Mouse (Mus musculus) MEL (cell line): ENCODE measurements at regions not wholly inside any gene's neighbourhood (a gene's known extent, or its start where the extent isn't known, plus 50 kb on each side); places are given as distances from the start of the nearest gene placed in this dataset.

Experiments
- BHLHE40 ChIP-seq: IDR thresholded peaks from 2 replicates; pipeline ENCODE4 v1.6.1; 2012; ENCODE audit warnings: low read depth, mild to moderate bottlenecking, inconsistent platforms, low read length, improper control_type of control experiment, borderline replicate concordance
- CTCF ChIP-seq, 3 experiments: IDR thresholded peaks in 2 of 3; conservative IDR thresholded peaks in 1 of 3; 2 replicates each; pipeline ENCODE4 v1.5.1; 2011 to 2012; ENCODE audit warnings: low read length in 3 of 3, low read depth in 2 of 3, mild to moderate bottlenecking in 2 of 3, improper control_type of control experiment in 1 of 3, inconsistent platforms in 1 of 3, mixed read lengths in 1 of 3, moderate library complexity in 1 of 3; ENCODE audit not compliant: control insufficient read depth in 1 of 3, insufficient read depth in 1 of 3, poor library complexity in 1 of 3, severe bottlenecking in 1 of 3
- E2F4 ChIP-seq: IDR thresholded peaks from 2 replicates; pipeline ENCODE4 v1.6.1; 2011; ENCODE audit warnings: low read depth, low read length, improper control_type of control experiment, borderline replicate concordance
- MAFK ChIP-seq: IDR thresholded peaks from 2 replicates; pipeline ENCODE4 v1.6.1; 2011; ENCODE audit warnings: low read depth, mild to moderate bottlenecking, low read length, improper control_type of control experiment, borderline replicate concordance
- MAX ChIP-seq: IDR thresholded peaks from 2 replicates; pipeline ENCODE4 v1.6.1; 2011; ENCODE audit warnings: low read length, improper control_type of control experiment
- MXI1 ChIP-seq: IDR thresholded peaks from 2 replicates; pipeline ENCODE4 v1.6.1; 2011; ENCODE audit warnings: mild to moderate bottlenecking, low read depth, low read length, improper control_type of control experiment
- MYC ChIP-seq: IDR thresholded peaks from 2 replicates; pipeline ENCODE4 v1.6.1; 2011; ENCODE audit warnings: low read depth, mild to moderate bottlenecking, low read length, improper control_type of control experiment, moderate library complexity
- NELFE ChIP-seq: IDR thresholded peaks from 2 replicates; pipeline ENCODE4 v1.6.1; 2011; ENCODE audit warnings: low read depth, low read length, improper control_type of control experiment
- POLR2A ChIP-seq, 2 experiments: IDR thresholded peaks; 2 replicates each; pipeline ENCODE4 v1.6.1; 2011 to 2012; ENCODE audit warnings: low read length in 2 of 2, mild to moderate bottlenecking in 2 of 2, control low read depth in 1 of 2, improper control_type of control experiment in 1 of 2, low read depth in 1 of 2, moderate library complexity in 1 of 2; ENCODE audit not compliant: control insufficient read depth in 1 of 2, insufficient read depth in 1 of 2, poor library complexity in 1 of 2
- POLR2AphosphoS2 ChIP-seq: IDR thresholded peaks from 2 replicates; pipeline ENCODE4 v1.6.1; 2011; ENCODE audit warnings: low read length, improper control_type of control experiment
- RAD21 ChIP-seq: IDR thresholded peaks from 2 replicates; pipeline ENCODE4 v1.6.1; 2011; ENCODE audit warnings: mild to moderate bottlenecking, low read depth, low read length, improper control_type of control experiment
- TAL1 ChIP-seq: IDR thresholded peaks from 2 replicates; pipeline ENCODE4 v1.6.1; 2012; ENCODE audit warnings: mild to moderate bottlenecking, inconsistent platforms, low read length, moderate library complexity, mixed read lengths
- ZKSCAN1 ChIP-seq: IDR thresholded peaks from 2 replicates; pipeline ENCODE4 v1.6.1; 2012; ENCODE audit warnings: low read depth, mild to moderate bottlenecking, inconsistent platforms, low read length, improper control_type of control experiment, moderate library complexity
- ZMIZ1 ChIP-seq: IDR thresholded peaks from 2 replicates; pipeline ENCODE4 v1.6.1; 2012; ENCODE audit warnings: low read depth, mild to moderate bottlenecking, inconsistent platforms, low read length, improper control_type of control experiment, moderate library complexity

- no peak for TF ChIP-seq POLR2AphosphoS2
- TF ChIP-seq POLR2A (IDR thresholded peaks at IDR 0.05; ENCODE audit: control insufficient read depth in 1 of 2, insufficient read depth in 1 of 2, low read depth in 1 of 2, low read length in 2 of 2, poor library complexity in 1 of 2) = no peak
- TF ChIP-seq TAL1 = no peak
- no peak for TF ChIP-seq MAFK
- TF ChIP-seq CTCF (IDR thresholded peaks at IDR 0.05 in 2 of 3, conservative IDR thresholded peaks at IDR 0.05 in 1 of 3; ENCODE audit: control insufficient read depth in 1 of 3, insufficient read depth in 1 of 3, low read depth in 2 of 3, low read length in 3 of 3, poor library complexity in 1 of 3, severe bottlenecking in 1 of 3) = no peak
- TF ChIP-seq MYC = no peak
- TF ChIP-seq MAX = no peak
- no peak for TF ChIP-seq RAD21
- no peak for TF ChIP-seq ZMIZ1
- no peak for TF ChIP-seq ZKSCAN1
- no peak for TF ChIP-seq BHLHE40
- TF ChIP-seq E2F4 = no peak
- TF ChIP-seq MXI1 = no peak
- TF ChIP-seq NELFE = no peak
Observed at GRCm38 (mm10) chr13:102113941-102114340, 345.9 kb upstream of the Pik3r1 start.
